Mouse (Mus musculus) small intestine, adult 2 months (tissue): ENCODE data around the gene Habp4. TPM values are rescaled to one million over a fixed set of nuclear protein-coding genes. Genes with fewer than 3 reads are reported as not detected.

Experiments used
- H3K27ac ChIP-seq: fragments of 200-500 bp; 2 replicates; pipeline ENCODE4 v1.5.1; 2012; ENCODE audit warnings: low read depth, low read length, control low read depth, inconsistent platforms; ENCODE audit not compliant: insufficient read depth
- H3K27me3 ChIP-seq: fragments of 200-500 bp; 2 replicates; pipeline ENCODE4 v1.6.1; 2012; ENCODE audit warnings: mild to moderate bottlenecking, moderate library complexity, low read length, inconsistent platforms; ENCODE audit not compliant: control insufficient read depth, insufficient read depth
- H3K36me3 ChIP-seq: fragments of 200-500 bp; 2 replicates; pipeline ENCODE4 v1.6.1; 2012; ENCODE audit warnings: mild to moderate bottlenecking, low read length, control low read depth, inconsistent platforms; ENCODE audit not compliant: control insufficient read depth, insufficient read depth
- H3K4me1 ChIP-seq: fragments of 200-500 bp; 2 replicates; pipeline ENCODE4 v1.6.1; 2012; ENCODE audit warnings: low read length, inconsistent platforms, mixed read lengths; ENCODE audit not compliant: control insufficient read depth, insufficient read depth, insufficient read length
- H3K4me3 ChIP-seq: fragments of 200-500 bp; 2 replicates; pipeline ENCODE4 v1.5.1; 2012; ENCODE audit warnings: low read depth, mild to moderate bottlenecking, control low read depth, inconsistent platforms, low read length, moderate library complexity
- CTCF ChIP-seq: fragments of 200-500 bp; IDR thresholded peaks from 2 replicates; pipeline ENCODE4 v1.5.1; 2012; ENCODE audit warnings: low read depth, mild to moderate bottlenecking, control low read depth, inconsistent platforms, low read length, moderate library complexity, mixed read lengths; ENCODE audit not compliant: insufficient replicate concordance, insufficient read length; ENCODE audit errors: extremely low read depth
- POLR2A ChIP-seq: fragments of 200-500 bp; IDR thresholded peaks from 2 replicates; pipeline ENCODE4 v1.6.1; 2012; ENCODE audit warnings: low read depth, mild to moderate bottlenecking, control low read depth, inconsistent platforms, low read length, moderate library complexity
- WGBS: fragments of 180-500 bp; shearing (Covaris S2); methylation state at CpG from one replicate; pipeline ENCODE4 v1.1.7; 2018; 5-methylcytosine and 5-hydroxymethylcytosine counted together
- polyA plus RNA-seq: library from polyadenylated mRNA; depleted of rRNA; stranded (reverse); fragments of >200 nt; gene quantifications from 2 replicates; pipeline ENCODE4 v1.2.3, GENCODE M21; 2012

The Habp4 gene
- polyA plus RNA-seq, 1 experiment = 8.7 TPM

- peak overlapping the region; percentile 78 for H3K4me3 ChIP-seq
- peak overlapping the region; percentile 82 for H3K27ac ChIP-seq
- TF ChIP-seq CTCF = peak; percentile 54; the same call in 1 of the 2 replicates
- no peak for TF ChIP-seq POLR2A
- WGBS = 26% methylated on average over 15 of the region's 15 CpGs
- 0 out of 2 replicates have a peak, but pooled peaks cover 1% of the 10 kb centered on the region for H3K36me3 ChIP-seq
- H3K27me3 ChIP-seq = no peaks in the 10 kb centered on the region
- H3K4me1 ChIP-seq = peaks cover 3% of the 10 kb centered on the region; the same call in 1 of the 2 replicates
Observed at GRCm38 (mm10) chr13:64129616-64130375, 31.8 kb upstream of the Habp4 start.

- Histone ChIP-seq H3K27me3 (no peaks in the 10 kb centered on the region), H3K36me3 (no peaks in the 10 kb centered on the region), H3K27ac (no peak overlapping the region), H3K4me3 (no peak overlapping the region), H3K4me1 (no peaks in the 10 kb centered on the region)
- WGBS = 34% methylated on average over 5 of the region's 5 CpGs
- TF ChIP-seq POLR2A (no peak), CTCF (no peak)
Observed at GRCm38 (mm10) chr13:64150121-64150520, 11.5 kb upstream of the Habp4 start.

GRCm38 (mm10) chr13:64152241-64152669, 9.4 kb upstream of the Habp4 start:
- Histone ChIP-seq H3K36me3 (no peaks in the 10 kb centered on the region), H3K4me1 (no peaks in the 10 kb centered on the region), H3K27me3 (no peaks in the 10 kb centered on the region), H3K27ac (peak overlapping the region; percentile 9; the same call in 1 of the 2 replicates), H3K4me3 (peak overlapping the region; percentile 90)
- under 1% methylated on average over 42 of the region's 42 CpGs for whole genome bisulfite sequencing
- TF ChIP-seq POLR2A = no peak
- TF ChIP-seq CTCF = no peak

- peak overlapping the region; percentile 90 for H3K4me3 ChIP-seq
- under 1% methylated on average over 60 of the region's 61 CpGs for WGBS
- H3K36me3 ChIP-seq = no peaks in the 10 kb centered on the region
- peak overlapping the region; percentile 0; the same call in 1 of the 2 replicates for H3K27ac ChIP-seq
- H3K27me3 ChIP-seq = no peaks in the 10 kb centered on the region
- TF ChIP-seq POLR2A = no peak
- no peak for TF ChIP-seq CTCF
- no peaks in the 10 kb centered on the region for H3K4me1 ChIP-seq
Observed at GRCm38 (mm10) chr13:64152671-64153082, 8.9 kb upstream of the Habp4 start.

DNA sequence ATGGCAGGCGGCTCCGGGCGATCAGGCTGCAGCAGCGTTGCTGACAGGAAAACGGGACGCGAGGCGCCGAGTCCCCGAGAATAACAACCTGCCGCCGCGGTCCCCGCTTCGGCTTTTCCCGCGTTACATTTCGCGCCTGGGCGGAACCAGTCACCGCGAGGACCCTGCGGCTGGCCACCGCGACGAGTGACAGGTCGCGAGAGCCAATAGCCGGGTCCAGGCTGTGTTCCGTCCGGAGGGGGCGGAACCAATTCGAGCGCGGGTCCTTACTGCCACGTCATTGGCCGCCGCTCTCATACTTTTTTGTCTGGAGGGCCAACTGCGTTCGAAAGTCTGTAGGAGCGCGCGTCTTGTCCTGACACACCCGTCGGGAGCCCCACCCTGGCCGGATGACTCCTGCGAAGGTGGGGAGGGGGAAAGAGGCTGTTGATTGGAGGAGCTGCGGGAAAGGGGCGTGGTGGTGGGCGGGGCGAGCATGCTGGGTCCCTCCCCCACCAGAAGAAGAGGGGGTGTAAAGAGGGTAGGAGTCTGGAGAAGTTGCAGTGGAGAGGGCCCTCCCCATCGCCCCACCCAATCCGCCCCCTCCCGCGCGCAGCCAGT, 8.4 kb upstream of the Habp4 start, which contains the start of gene Zfp367:
Zfp367 (minus strand) TSS at position 120 of the 600 bp plus-strand sequence.
- Histone ChIP-seq H3K36me3 (no peaks in the 10 kb centered on the region), H3K4me1 (no peaks in the 10 kb centered on the region), H3K4me3 (peak within 1 kb of the TSS; percentile 90), H3K27me3 (no peaks in the 10 kb centered on the region), H3K27ac (peak within 1 kb of the TSS; percentile 9; the same call in 1 of the 2 replicates)
- no peak for TF ChIP-seq POLR2A
- TF ChIP-seq CTCF = no peak
- under 1% methylated on average over 56 of the region's 56 CpGs for WGBS

DNA sequence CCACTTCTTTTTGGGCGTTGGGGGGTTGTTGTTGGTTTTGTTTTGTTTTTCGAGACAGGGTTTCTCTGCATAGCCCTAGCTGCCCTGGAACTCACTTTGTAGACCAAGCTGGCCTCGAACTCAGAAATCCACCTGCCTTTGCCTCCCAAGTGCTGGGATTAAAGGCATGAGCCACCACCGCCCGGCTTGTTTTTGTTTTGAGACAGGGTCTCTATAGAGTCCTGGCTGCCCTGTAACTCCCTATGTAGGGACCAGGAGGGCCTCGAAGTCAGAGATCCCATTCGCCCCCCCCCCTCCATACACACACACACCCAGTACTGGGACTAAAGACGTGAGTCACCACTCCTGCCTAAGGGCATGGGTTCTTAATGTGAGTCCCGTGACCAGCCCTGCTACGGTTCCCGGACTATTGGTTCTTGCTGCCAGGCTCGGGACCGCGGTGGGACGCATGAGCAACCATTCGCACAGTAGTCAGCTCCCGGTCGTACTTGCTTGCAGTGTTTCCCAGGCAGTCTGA, 7.8 kb upstream of the Habp4 start:
- Histone ChIP-seq H3K27me3 (no peaks in the 10 kb centered on the region), H3K27ac (no peak overlapping the region), H3K4me1 (no peaks in the 10 kb centered on the region), H3K36me3 (no peaks in the 10 kb centered on the region), H3K4me3 (peak overlapping the region; percentile 90)
- TF ChIP-seq POLR2A (no peak), CTCF (no peak)
- WGBS = 2% methylated on average over 18 of the region's 18 CpGs

GRCm38 (mm10) chr13:64154651-64155050, 7.0 kb upstream of the Habp4 start:
- Histone ChIP-seq H3K27me3 (no peaks in the 10 kb centered on the region), H3K4me3 (no peak overlapping the region), H3K27ac (no peak overlapping the region), H3K4me1 (no peaks in the 10 kb centered on the region), H3K36me3 (no peaks in the 10 kb centered on the region)
- TF ChIP-seq CTCF (no peak), POLR2A (no peak)
- 55% methylated on average over 2 of the region's 2 CpGs for WGBS
